Mouse (Mus musculus) c-Kit-positive CD71-positive TER-119-positive erythroid progenitor cells, embryonic 14.5 days (primary cell): ENCODE data around the gene G3bp2.
"Not testable (repeated sequence)": the region's sequence is repeated elsewhere in the genome, so short reads cannot be mapped to it uniquely, and the experiment has no call there.

ENCODE experiments used
- DNase-seq: peaks from one replicate; pipeline ENCODE4 v3.0.0-alpha.2; 2013; ENCODE audit warnings: low spot score

The G3bp2 gene

GRCm38 (mm10) chr5:92083417-92084038 lies at the start of gene G3bp2:
G3bp2 (minus strand) TSS chr5:92083719.
- peak; percentile 97 for DNase-seq

- not testable (repeated sequence) for DNase-seq
Observed at GRCm38 (mm10) chr5:92133006-92133405, 49.5 kb upstream of the G3bp2 start.

- DNase-seq, result no peak
Observed at GRCm38 (mm10) chr5:92132127-92132526, 48.6 kb upstream of the G3bp2 start.

GRCm38 (mm10) chr5:92130040-92130682 lies 46.6 kb upstream of the G3bp2 start:
- no peak for DNase-seq

GRCm38 (mm10) chr5:92129321-92129768 lies 45.8 kb upstream of the G3bp2 start:
- no peak for DNase-seq

- DNase-seq, result peak; percentile 95
Observed at GRCm38 (mm10) chr5:92128570-92128969, 45.1 kb upstream of the G3bp2 start.

- DNase-seq, result no peak
Observed at GRCm38 (mm10) chr5:92127751-92128150, 44.2 kb upstream of the G3bp2 start.

GRCm38 (mm10) chr5:92127141-92127625 lies 43.7 kb upstream of the G3bp2 start:
- DNase-seq, result peak; percentile 80

- no peak for DNase-seq
Observed at GRCm38 (mm10) chr5:92125446-92125845, 41.9 kb upstream of the G3bp2 start.

GRCm38 (mm10) chr5:92121636-92122035 lies 38.1 kb upstream of the G3bp2 start:
- no peak for DNase-seq

GRCm38 (mm10) chr5:92117823-92118403 lies 34.4 kb upstream of the G3bp2 start:
- DNase-seq, result peak; percentile 51

GRCm38 (mm10) chr5:92114939-92115338 lies 31.4 kb upstream of the G3bp2 start:
- DNase-seq, result no peak

GRCm38 (mm10) chr5:92114223-92114622 lies 30.7 kb upstream of the G3bp2 start:
- no peak for DNase-seq

GRCm38 (mm10) chr5:92113484-92113883 lies 30.0 kb upstream of the G3bp2 start:
- no peak for DNase-seq

- no peak for DNase-seq
Observed at GRCm38 (mm10) chr5:92112585-92112984, 29.1 kb upstream of the G3bp2 start.

- DNase-seq, result no peak
Observed at GRCm38 (mm10) chr5:92112175-92112574, 28.7 kb upstream of the G3bp2 start.

- no peak for DNase-seq
Observed at GRCm38 (mm10) chr5:92110818-92111355, 27.4 kb upstream of the G3bp2 start.

GRCm38 (mm10) chr5:92107282-92107681 lies 23.8 kb upstream of the G3bp2 start:
- no peak for DNase-seq

GRCm38 (mm10) chr5:92106327-92107125 lies 23.0 kb upstream of the G3bp2 start:
- DNase-seq, result no peak

- no peak for DNase-seq
Observed at GRCm38 (mm10) chr5:92103816-92104415, 20.4 kb upstream of the G3bp2 start.

- DNase-seq, result no peak
Observed at GRCm38 (mm10) chr5:92103062-92103461, 19.5 kb upstream of the G3bp2 start.

GRCm38 (mm10) chr5:92101601-92102000 lies 18.1 kb upstream of the G3bp2 start:
- DNase-seq, result no peak
